Mouse (Mus musculus): Measurements from ENCODE around the gene Tmem216.
A peak's percentile ranks its signal among the peaks of the same experiment; 100 is the strongest.

DNA sequence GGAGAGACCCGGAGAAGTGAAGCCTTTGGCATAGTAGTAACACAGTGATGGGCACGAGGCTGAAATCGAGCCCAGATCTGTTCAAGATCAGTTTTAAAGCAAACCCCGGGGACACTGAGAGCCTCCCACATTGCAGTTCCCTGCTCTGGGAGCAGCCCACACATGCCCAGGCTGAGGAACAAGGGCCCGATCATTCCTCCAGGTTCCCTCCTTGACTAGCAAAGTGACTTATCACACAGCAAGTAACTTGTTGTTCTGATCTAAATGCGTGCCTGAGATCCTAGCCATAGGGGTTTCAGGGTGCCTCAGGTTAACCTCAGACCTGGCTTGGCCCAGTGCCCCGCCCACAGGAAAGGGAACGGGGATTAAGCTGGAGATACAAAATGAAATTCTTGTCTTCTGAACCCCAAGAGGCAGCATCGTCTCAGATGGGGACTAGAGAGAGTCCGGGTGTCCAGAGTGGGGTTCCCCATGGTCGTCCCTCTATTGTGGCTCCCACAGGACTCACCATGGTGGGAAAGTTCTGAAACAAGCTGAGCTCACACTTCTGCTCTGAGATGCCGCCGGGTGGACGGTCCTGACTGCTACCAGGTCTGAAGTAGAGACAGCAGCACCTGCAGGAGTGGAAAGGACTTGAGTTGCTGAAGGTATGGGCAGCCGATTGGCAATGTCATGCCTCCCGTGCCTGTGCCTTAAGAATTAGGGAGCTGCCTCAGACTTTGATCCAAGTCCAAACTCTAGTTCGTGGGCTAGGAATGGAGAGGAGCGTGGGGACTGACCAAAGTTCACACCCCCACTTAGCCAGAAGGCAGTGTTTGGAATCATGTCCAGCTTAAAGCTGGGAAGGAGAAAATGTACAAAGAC, 47.9 kb upstream of the Tmem216 start:
- TF ChIP-seq CTCF (IDR thresholded peaks at IDR 0.05; ENCODE audit: extremely low read depth, insufficient read length, insufficient replicate concordance, low read depth, low read length) (no peak), POLR2A (IDR thresholded peaks at IDR 0.05; ENCODE audit: low read depth, low read length) (peak; percentile 83)
